Mouse (Mus musculus) hindbrain, embryonic 13.5 days (tissue): Measurements from ENCODE around the gene Dusp18. TPM values are rescaled to one million over a fixed set of nuclear protein-coding genes. Genes with fewer than 3 reads are reported as not detected.
A peak's percentile ranks its signal among the peaks of the same experiment; 100 is the strongest.

Experiments used
- ATAC-seq: fragments of 200-750 bp; cut with Nextera tagmentation; 2 replicates; pipeline ENCODE4 v1.8.0; 2017; ENCODE audit warnings: moderate TSS enrichment; ENCODE audit not compliant: low FRiP score
- H3K27ac ChIP-seq: fragments of 300-500 bp; sonication (generic); 2 replicates; pipeline ENCODE4 v1.5.1; 2015; ENCODE audit warnings: inconsistent platforms, mild to moderate bottlenecking, moderate library complexity
- H3K27me3 ChIP-seq: fragments of 300-500 bp; sonication (generic); 2 replicates; pipeline ENCODE4 v1.6.1; 2015; ENCODE audit warnings: mild to moderate bottlenecking, inconsistent platforms
- H3K36me3 ChIP-seq: fragments of 300-500 bp; sonication (generic); 2 replicates; pipeline ENCODE4 v1.6.1; 2015; ENCODE audit warnings: mild to moderate bottlenecking, inconsistent platforms
- H3K4me1 ChIP-seq: fragments of 300-500 bp; sonication (generic); replicated peaks from 2 replicates; pipeline ENCODE4 v1.6.1; 2015; ENCODE audit warnings: inconsistent platforms
- H3K4me2 ChIP-seq: fragments of 300-500 bp; sonication (generic); 2 replicates; pipeline ENCODE4 v1.6.1; 2015; ENCODE audit warnings: inconsistent platforms, mild to moderate bottlenecking, moderate library complexity
- H3K4me3 ChIP-seq: fragments of 300-500 bp; sonication (generic); 2 replicates; pipeline ENCODE4 v1.5.1; 2015; ENCODE audit warnings: mild to moderate bottlenecking, inconsistent platforms
- H3K9ac ChIP-seq: fragments of 300-500 bp; sonication (generic); 2 replicates; pipeline ENCODE4 v1.6.1; 2015; ENCODE audit warnings: mild to moderate bottlenecking, inconsistent platforms
- H3K9me3 ChIP-seq: fragments of 300-500 bp; sonication (generic); 2 replicates; pipeline ENCODE4 v1.6.1; 2016; ENCODE audit warnings: inconsistent platforms
- WGBS: fragments of 180-500 bp; shearing (Covaris S2); methylation state at CpG from one replicate; pipeline ENCODE4 v1.1.7; 2015; 5-methylcytosine and 5-hydroxymethylcytosine counted together
- polyA plus RNA-seq: library from polyadenylated mRNA; unstranded; fragments of >200 nt; fragmentation: Nextera tagmentation; extraction: Ambion mirVana; gene quantifications from 2 replicates; pipeline ENCODE4 v1.2.1, GENCODE M21; 2015

The Dusp18 gene
- polyA plus RNA-seq = 33.8 and 35.2 TPM in 2 replicates

DNA sequence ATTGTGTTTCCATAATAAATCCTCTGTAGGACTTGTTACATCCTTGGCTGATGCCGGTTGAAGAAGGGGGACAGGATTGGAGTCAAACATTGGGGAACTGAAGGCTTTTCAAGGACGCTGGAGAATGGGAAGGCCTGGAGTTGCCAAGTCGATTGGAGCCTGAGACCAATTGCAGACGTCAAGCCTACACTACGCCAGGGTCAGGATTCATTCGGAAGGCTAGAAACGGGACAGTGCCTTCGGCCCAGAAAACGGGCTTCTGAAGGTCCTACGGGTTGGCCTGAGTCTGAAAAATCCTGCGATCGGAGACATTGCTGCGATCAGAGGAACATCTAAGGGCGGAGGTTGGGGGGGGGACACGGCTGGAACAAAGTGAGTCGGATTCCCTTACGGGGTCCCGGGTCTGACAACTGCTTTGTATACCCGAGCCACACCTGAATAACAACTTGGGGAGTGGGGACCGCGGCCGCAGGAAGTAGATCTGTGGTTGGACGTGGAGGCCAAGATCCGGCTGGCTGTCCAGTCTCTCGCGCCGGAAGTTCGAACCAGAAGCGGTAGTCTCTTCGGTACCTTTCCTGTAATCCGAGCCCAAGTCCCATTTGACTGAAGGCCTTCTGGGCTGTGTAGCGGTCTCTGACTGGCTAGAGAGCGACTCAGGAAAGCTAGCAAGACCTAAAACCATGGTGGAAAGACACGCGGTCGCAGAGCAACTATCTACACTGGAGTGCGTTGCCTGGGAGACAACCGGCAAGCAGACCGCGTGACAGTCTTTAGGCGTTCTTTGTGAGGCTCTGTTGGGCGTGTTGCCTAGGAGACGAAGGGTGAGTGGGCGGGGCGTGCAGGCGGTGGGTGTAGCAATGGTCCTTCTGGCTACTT lies at the start of gene Dusp18, which contains the start of gene 4921536K21Rik:
Gene Dusp18, plus strand, starts transcription at position 835 of the 876 bp plus-strand sequence.
Gene 4921536K21Rik, minus strand, starts transcription at position 693 of the 876 bp plus-strand sequence.
- peak; percentile 99 for ATAC-seq
- peaks cover 25% of the 10 kb centered on the region for H3K4me1 ChIP-seq
- peak within 1 kb of the TSS; percentile 84 for H3K27ac ChIP-seq
- peaks cover 32% of the 10 kb centered on the region for H3K36me3 ChIP-seq
- peak within 1 kb of the TSS; percentile 76 for H3K4me2 ChIP-seq
- peak within 1 kb of the TSS; percentile 54 for H3K4me3 ChIP-seq
- no peaks in the 10 kb centered on the region; the same call in 1 of the 2 replicates for H3K9me3 ChIP-seq
- H3K27me3 ChIP-seq = no peaks in the 10 kb centered on the region
- WGBS = 2% methylated on average over 46 of the region's 46 CpGs
- H3K9ac ChIP-seq = peak within 1 kb of the TSS; percentile 77

DNA sequence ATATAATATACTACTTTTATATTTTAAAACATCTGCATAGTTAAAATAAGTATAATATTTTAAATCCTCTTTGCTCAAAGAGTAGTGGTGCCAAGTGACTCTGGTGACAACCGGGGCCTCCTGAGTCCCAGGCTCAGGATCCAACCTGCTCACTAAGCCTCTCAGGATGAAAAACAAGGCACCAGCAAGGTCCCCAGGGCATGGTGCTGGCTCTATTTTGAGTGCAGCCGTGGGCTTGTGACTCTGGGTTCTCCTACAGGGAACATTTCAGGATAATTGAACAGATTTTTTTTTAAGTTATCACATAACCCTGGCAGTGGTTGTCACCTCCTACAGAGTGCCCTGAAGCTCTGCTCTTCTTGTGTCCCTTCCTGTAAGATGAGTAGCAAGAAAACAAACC lies 48.7 kb upstream of the Dusp18 start:
- Histone ChIP-seq H3K9me3 (no peaks in the 10 kb centered on the region), H3K4me2 (no peak overlapping the region), H3K27ac (no peak overlapping the region), H3K4me1 (peaks cover 3% of the 10 kb centered on the region; the same call in 1 of the 2 replicates), H3K9ac (no peak overlapping the region), H3K4me3 (no peak overlapping the region), H3K27me3 (no peaks in the 10 kb centered on the region), H3K36me3 (no peaks in the 10 kb centered on the region)
- 58% methylated on average over 2 of the region's 2 CpGs for WGBS
- no peak for ATAC-seq

DNA sequence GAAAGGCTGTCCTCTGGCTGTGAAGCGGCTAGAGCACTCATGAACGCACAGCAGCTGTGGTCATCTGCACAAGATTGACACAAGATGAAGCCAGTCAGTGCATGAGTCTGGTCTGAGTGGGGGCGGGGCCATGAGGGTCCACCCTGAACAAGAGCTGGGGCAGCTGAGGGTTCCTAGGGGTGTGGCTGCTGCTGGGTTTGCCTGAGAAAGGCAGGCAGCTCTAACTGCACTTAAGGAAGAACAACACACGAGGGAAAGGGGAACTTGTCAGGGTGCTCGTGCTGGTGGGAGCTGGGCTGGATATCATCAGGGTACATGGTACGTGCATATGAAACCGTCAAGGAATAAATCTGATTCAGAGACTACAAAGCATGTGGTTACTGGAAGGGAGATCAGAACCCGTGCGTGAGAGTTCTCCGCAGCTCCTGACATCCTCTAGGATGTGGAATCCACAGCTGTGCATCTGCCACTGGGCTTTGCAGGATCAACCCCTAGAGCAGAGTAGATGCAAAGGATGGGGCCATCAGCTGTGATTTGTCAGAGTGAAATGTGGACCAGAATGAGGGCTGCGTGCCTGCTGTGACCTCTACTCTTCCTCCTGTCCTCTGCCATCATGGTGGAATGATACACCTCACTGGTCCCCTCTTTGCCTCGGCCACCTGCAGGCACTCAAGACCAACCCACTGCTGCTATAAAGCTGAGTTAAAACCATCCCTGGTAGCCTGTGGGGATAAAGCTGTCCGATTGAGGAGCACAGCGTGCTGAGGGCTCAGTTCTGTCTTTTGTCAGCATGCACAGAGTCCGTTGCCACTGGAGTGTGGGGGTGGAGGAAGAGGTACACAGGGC lies 45.3 kb upstream of the Dusp18 start:
- WGBS = 84% methylated on average over 15 of the region's 15 CpGs
- Histone ChIP-seq H3K4me1 (peaks cover 12% of the 10 kb centered on the region), H3K27me3 (no peaks in the 10 kb centered on the region), H3K9me3 (no peaks in the 10 kb centered on the region), H3K4me2 (no peak overlapping the region), H3K27ac (no peak overlapping the region), H3K4me3 (no peak overlapping the region), H3K36me3 (no peaks in the 10 kb centered on the region), H3K9ac (no peak overlapping the region)
- ATAC-seq = no peak

DNA sequence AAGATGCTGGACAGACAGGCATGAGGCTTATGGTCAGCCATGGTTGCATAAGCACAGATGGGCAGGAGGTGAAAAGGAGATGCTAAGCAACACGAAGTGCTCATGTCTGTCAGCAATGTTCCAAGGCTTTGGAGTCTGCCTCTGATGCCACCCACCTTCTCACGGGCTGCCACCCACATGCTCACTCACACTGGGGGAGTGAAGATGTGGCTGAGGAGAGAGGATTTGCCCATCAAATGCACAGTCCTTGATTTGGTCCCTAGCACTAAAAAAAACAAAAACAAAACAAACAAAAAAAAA lies 44.8 kb upstream of the Dusp18 start:
- Histone ChIP-seq H3K4me1 (peaks cover 12% of the 10 kb centered on the region), H3K36me3 (no peaks in the 10 kb centered on the region), H3K27ac (no peak overlapping the region), H3K4me3 (no peak overlapping the region), H3K9ac (no peak overlapping the region), H3K9me3 (no peaks in the 10 kb centered on the region), H3K27me3 (no peaks in the 10 kb centered on the region), H3K4me2 (no peak overlapping the region)
- no peak for ATAC-seq
- 81% methylated on average over 2 of the region's 2 CpGs for WGBS

DNA sequence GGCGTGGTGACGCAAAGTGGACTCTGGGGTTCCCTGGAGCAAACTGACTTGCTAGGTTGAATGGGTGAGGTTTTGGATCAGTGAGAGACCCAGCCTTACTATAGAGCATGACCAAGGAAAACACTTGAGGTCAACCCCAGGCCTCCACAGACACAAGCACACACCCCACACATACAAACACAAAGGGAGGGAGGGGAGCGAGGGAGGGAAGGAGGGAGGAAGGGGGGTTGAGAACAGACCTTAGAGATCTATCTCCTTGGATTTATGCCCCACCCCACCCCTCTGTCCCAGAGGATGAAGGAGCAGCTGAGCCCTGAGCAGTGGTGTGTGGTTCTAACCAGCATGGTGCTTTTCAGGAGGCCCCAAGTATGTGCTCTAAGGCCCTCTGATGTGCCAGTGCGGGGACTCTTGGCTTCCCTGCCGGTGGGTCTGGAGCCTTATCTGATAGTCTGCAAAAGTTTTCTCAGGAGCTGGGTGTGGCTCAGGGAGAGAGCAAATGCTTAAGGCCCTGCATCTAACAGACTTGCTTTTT lies 44.2 kb upstream of the Dusp18 start:
- Histone ChIP-seq H3K27ac (no peak overlapping the region), H3K9me3 (no peaks in the 10 kb centered on the region), H3K4me1 (peaks cover 12% of the 10 kb centered on the region), H3K9ac (no peak overlapping the region), H3K4me2 (no peak overlapping the region), H3K27me3 (no peaks in the 10 kb centered on the region), H3K4me3 (no peak overlapping the region), H3K36me3 (no peaks in the 10 kb centered on the region)
- whole genome bisulfite sequencing = 76% methylated on average over 5 of the region's 5 CpGs
- ATAC-seq = no peak

DNA sequence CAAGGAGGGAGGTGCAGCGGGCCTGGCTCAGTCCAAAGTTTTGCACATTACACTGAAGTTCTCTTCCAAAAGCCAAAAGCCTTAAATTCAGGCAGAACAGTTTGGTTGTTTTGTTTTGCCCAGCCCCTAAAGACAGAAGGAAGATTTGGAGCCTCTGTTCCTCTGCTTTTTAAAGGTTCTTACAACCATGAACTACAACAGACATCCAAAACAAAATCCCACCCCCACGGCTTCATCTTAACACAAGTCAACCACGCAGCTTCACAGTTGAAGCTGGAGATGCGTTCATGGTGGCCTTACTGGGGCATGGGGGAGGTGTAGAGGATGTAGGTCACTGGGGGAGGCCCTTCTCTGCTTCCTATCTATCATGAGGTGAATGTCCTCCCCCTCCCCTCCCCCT lies 43.2 kb upstream of the Dusp18 start:
- Histone ChIP-seq H3K9me3 (no peaks in the 10 kb centered on the region), H3K9ac (no peak overlapping the region), H3K4me2 (no peak overlapping the region), H3K36me3 (no peaks in the 10 kb centered on the region), H3K4me1 (peaks cover 9% of the 10 kb centered on the region), H3K27me3 (no peaks in the 10 kb centered on the region), H3K27ac (no peak overlapping the region), H3K4me3 (no peak overlapping the region)
- no peak for ATAC-seq
- WGBS = 83% methylated on average over 4 of the region's 4 CpGs

DNA sequence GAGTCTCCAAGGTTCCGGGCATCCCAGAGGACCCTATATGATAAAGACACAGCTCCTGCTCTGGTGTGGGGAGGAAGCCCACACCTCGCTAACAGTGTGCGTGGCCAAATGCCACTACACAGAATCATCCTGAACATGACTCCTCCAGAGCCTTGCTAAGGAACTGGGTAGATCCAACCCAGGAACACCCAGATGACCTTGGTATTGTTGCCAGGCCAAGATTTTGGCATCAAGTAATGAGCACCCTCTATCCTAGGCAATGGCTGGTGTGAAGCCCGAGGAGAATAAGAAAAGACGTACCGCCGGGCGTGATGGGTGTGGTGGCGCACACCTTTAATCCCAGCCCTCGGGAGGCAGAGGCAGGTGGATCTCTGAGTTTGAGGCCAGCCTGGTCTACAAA lies 42.0 kb upstream of the Dusp18 start:
- no peak overlapping the region for H3K4me2 ChIP-seq
- H3K9me3 ChIP-seq = no peaks in the 10 kb centered on the region
- no peak overlapping the region for H3K9ac ChIP-seq
- ATAC-seq = no peak
- peak overlapping the region; percentile 78 for H3K27ac ChIP-seq
- H3K36me3 ChIP-seq = no peaks in the 10 kb centered on the region
- 92% methylated on average over 10 of the region's 10 CpGs for WGBS
- H3K4me3 ChIP-seq = no peak overlapping the region
- no peaks in the 10 kb centered on the region for H3K27me3 ChIP-seq
- peaks cover 9% of the 10 kb centered on the region for H3K4me1 ChIP-seq

DNA sequence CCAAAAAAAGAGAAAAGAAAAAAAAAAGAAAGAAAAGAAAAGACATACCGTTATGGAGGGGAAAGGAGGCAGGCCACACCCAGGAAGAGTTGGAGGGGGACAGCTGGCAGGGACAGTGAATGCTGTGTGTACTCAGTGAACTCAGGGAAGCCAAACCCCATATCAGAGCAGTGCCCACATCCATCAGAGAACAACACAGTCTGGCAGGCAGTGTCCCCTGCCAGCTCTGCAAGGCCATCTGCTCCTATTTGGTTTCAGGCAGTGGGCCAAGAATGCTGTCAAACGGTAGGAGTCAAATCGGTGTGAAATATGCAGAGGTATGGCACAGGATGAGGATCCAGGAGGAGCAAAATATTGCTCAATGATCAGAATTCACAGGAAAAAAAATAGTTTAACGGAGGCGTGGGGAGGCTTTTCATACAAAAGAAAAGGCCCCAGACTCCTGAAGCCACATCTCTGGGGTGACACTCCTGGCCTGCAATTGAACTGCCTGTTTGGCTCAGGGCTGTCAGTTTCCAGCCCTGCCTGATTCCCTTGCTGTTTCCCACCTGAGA lies 41.5 kb upstream of the Dusp18 start:
- 51% methylated on average over 5 of the region's 5 CpGs for WGBS
- Histone ChIP-seq H3K27ac (peak overlapping the region; percentile 78), H3K9ac (no peak overlapping the region), H3K4me3 (no peak overlapping the region), H3K9me3 (no peaks in the 10 kb centered on the region), H3K4me2 (no peak overlapping the region), H3K27me3 (no peaks in the 10 kb centered on the region), H3K4me1 (peaks cover 9% of the 10 kb centered on the region), H3K36me3 (no peaks in the 10 kb centered on the region)
- peak; percentile 90 for ATAC-seq

DNA sequence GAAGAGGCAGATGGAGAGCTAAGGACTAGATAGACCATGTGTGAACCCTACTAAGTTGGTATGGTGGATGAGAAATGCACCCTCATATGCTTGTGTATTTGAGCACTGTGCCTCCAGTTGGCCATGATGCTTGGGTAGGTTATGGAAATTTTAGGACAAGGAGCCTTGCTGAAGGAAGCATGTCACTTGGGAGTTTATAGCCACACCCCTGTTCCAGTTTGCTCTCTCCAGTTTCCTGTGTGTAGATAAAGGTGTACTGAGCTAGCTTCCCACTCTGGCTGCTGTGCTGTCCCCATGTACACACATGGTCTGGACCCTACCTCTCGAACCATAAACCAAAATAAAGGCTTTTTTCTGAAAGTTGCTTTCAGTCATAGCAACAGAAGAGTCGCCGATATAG lies 40.9 kb upstream of the Dusp18 start:
- Histone ChIP-seq H3K36me3 (no peaks in the 10 kb centered on the region), H3K9me3 (no peaks in the 10 kb centered on the region), H3K27me3 (no peaks in the 10 kb centered on the region), H3K4me2 (no peak overlapping the region), H3K9ac (no peak overlapping the region), H3K4me3 (no peak overlapping the region), H3K4me1 (peaks cover 9% of the 10 kb centered on the region), H3K27ac (peak overlapping the region; percentile 78)
- no peak for ATAC-seq
- 94% methylated on average over 3 of the region's 3 CpGs for WGBS

DNA sequence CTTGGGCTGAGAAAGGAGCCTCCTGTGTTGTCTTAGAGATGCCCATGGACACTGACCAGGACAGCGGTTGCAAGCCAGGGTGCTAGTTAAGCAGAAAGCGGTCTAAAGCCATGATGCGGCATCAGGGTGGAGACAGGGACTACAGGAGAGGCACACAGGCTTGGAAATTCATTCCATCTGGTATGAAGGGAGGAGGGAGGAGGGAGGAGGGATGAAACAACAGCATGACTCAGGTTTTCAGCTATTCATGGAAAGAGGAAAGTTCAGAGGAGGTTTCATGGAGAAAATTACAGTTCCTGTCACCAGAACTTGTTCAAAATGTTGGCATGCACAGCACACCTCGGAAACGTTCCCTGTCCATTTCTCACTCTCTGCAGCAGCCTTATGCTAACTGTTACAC lies 39.2 kb upstream of the Dusp18 start:
- H3K9me3 ChIP-seq = no peaks in the 10 kb centered on the region
- WGBS = 94% methylated on average over 5 of the region's 5 CpGs
- no peaks in the 10 kb centered on the region for H3K27me3 ChIP-seq
- H3K4me2 ChIP-seq = no peak overlapping the region
- no peak overlapping the region for H3K9ac ChIP-seq
- no peaks in the 10 kb centered on the region for H3K36me3 ChIP-seq
- peaks cover 9% of the 10 kb centered on the region for H3K4me1 ChIP-seq
- ATAC-seq = no peak
- H3K27ac ChIP-seq = no peak overlapping the region
- H3K4me3 ChIP-seq = no peak overlapping the region

DNA sequence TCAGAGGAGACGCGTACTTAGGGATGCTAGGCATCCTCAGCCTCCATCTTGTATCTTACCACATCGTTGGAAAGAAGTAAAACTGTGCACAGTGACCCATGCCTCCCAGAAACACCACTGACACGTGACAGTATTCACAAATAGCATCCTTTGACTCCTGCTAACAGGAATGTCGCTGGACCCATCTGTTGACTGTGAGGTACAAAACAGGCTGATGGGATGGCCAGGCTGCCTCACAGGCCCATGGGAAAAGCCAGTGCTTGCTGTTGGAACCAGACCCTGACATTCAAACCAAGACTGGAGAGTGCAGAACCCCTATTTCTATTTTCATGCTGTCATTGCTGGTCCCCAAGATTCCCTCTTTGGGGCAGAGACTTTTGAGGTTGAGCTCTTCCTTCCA lies 37.1 kb upstream of the Dusp18 start:
- Histone ChIP-seq H3K9ac (no peak overlapping the region), H3K4me3 (no peak overlapping the region), H3K36me3 (no peaks in the 10 kb centered on the region), H3K4me2 (no peak overlapping the region), H3K27ac (no peak overlapping the region), H3K4me1 (peaks cover 9% of the 10 kb centered on the region), H3K27me3 (peaks cover 12% of the 10 kb centered on the region), H3K9me3 (no peaks in the 10 kb centered on the region)
- 78% methylated on average over 5 of the region's 5 CpGs for WGBS
- no peak for ATAC-seq

DNA sequence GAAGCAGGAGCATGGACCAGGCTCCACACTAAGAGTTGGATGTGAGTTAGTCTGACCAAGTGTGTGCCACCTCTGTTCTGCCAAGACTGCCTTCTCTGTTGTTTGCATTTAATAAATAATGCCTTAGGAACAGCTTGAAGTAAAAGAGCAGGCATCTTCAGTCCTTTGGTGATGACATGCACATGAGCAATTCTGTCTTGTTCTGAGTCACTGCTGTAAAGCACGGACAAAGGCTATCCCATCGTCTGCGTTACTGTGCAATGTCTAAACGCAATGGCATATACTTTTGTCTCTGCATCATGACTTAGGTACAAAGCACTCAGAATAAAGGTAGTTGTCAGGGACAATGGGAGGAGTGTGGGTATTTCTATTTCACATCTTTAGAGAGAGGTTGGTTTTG lies 35.3 kb upstream of the Dusp18 start:
- Histone ChIP-seq H3K36me3 (no peaks in the 10 kb centered on the region), H3K9ac (no peak overlapping the region), H3K4me3 (no peak overlapping the region), H3K4me1 (peaks cover 14% of the 10 kb centered on the region), H3K9me3 (no peaks in the 10 kb centered on the region), H3K27me3 (peaks cover 19% of the 10 kb centered on the region), H3K4me2 (no peak overlapping the region), H3K27ac (no peak overlapping the region)
- no peak for ATAC-seq
- WGBS = 90% methylated on average over 4 of the region's 4 CpGs
